Mouse (Mus musculus) cerebellum, adult 2 months (tissue): ENCODE data around the gene Gdf15.

ENCODE experiments used
- CTCF ChIP-seq: fragments of 200-500 bp; IDR thresholded peaks from 2 replicates; pipeline ENCODE4 v1.5.1; 2011; ENCODE audit warnings: low read depth, mild to moderate bottlenecking, control low read depth, low read length, moderate library complexity, borderline replicate concordance; ENCODE audit not compliant: insufficient read depth
- POLR2A ChIP-seq: fragments of 200-500 bp; IDR thresholded peaks from 2 replicates; pipeline ENCODE4 v1.6.1; 2011; ENCODE audit warnings: low read length, control low read depth, borderline replicate concordance; ENCODE audit not compliant: insufficient read depth

DNA sequence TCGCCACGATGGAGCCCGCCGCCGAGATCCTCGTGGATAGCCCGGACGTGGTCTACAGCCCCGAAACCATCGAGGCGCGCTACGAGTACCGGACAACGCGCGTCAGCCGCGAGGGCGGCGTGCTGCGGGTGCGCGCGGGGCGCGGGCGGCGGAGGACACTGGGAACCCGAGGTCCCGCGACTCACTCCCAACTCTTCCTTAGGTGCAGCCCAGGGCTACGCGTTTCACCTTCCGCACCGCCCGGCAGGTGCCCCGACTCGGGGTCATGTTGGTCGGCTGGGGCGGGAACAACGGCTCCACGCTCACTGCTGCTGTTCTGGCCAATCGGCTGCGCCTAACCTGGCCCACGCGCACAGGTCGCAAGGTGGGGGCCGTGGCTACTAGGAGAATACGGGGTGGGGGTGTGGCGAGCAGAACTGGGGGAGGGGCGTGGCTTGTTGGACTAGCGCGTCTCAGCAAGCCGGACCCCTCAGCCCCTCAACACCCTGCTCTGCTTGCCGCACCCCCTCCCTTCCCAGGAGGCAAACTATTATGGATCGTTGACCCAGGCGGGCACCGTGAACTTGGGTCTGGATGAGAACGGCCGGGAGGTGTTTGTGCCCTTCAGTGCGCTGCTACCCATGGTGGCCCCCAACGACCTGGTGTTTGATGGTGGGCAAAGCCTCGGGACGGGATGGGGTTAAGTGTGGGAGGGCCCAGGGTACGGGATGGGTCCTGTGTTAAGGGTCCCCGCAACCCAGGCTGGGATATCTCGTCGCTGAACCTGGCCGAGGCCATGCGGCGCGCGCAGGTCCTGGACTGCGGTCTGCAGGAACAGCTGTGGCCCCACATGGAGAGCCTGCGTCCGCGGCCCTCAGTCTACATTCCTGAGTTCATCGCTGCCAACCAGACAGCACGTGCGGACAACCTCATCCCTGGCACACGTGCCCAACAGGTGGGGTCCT is 37.4 kb downstream of the Gdf15 start:
- no peak for TF ChIP-seq POLR2A
- TF ChIP-seq CTCF: no peak
